Mouse (Mus musculus) C2C12 (cell line): ENCODE data around the gene Slc35e4. TPM values are rescaled to one million over a fixed set of nuclear protein-coding genes. Genes with fewer than 3 reads are reported as not detected.
A peak's percentile ranks its signal among the peaks of the same experiment; 100 is the strongest.

Experiments
- H3K27me3 ChIP-seq: one replicate; pipeline ENCODE4 v1.6.1; 2011; ENCODE audit not compliant: control insufficient read depth, insufficient read depth, insufficient read length
- H3K36me3 ChIP-seq: one replicate; pipeline ENCODE4 v1.6.1; 2011; ENCODE audit not compliant: control insufficient read depth, insufficient read depth
- H3K4me3 ChIP-seq: one replicate; pipeline ENCODE4 v1.5.1; 2011; ENCODE audit warnings: mild to moderate bottlenecking, control low read depth; ENCODE audit not compliant: poor library complexity, insufficient read depth, severe bottlenecking
- H3K79me2 ChIP-seq: one replicate; pipeline ENCODE4 v1.6.1; 2011; ENCODE audit not compliant: control insufficient read depth, insufficient read depth
- H3K79me3 ChIP-seq: one replicate; pipeline ENCODE4 v1.6.1; 2011; ENCODE audit warnings: low read depth, control low read depth
- H3ac ChIP-seq: one replicate; pipeline ENCODE3; 2011; ENCODE audit warnings: low read depth; ENCODE audit not compliant: control insufficient read depth, insufficient read length
- CEBPB ChIP-seq: IDR thresholded peaks from one replicate; pipeline ENCODE4 v1.6.1; 2011; ENCODE audit warnings: low read depth, mild to moderate bottlenecking, control low read depth, moderate library complexity
- CTCF ChIP-seq: IDR thresholded peaks from one replicate; pipeline ENCODE4 v1.5.1; 2011; ENCODE audit not compliant: control insufficient read depth, insufficient read depth, insufficient read length
- FOSL1 ChIP-seq: IDR thresholded peaks from one replicate; pipeline ENCODE4 v1.8.0; 2011; ENCODE audit warnings: mild to moderate bottlenecking, low read length; ENCODE audit not compliant: poor library complexity, insufficient read depth, severe bottlenecking
- MAX ChIP-seq: IDR thresholded peaks from one replicate; pipeline ENCODE4 v1.6.1; 2011; ENCODE audit warnings: mild to moderate bottlenecking, control low read depth
- MYOD1 ChIP-seq: IDR thresholded peaks from one replicate; pipeline ENCODE4 v1.6.1; 2011; ENCODE audit warnings: low read depth; ENCODE audit not compliant: control insufficient read depth, insufficient read length
- MYOG ChIP-seq: IDR thresholded peaks from one replicate; pipeline ENCODE4 v1.6.1; 2011; ENCODE audit not compliant: control insufficient read depth, insufficient read length; ENCODE audit errors: extremely low read depth
- USF1 ChIP-seq: IDR thresholded peaks from one replicate; pipeline ENCODE4 v1.6.1; 2011; ENCODE audit warnings: low read depth, mild to moderate bottlenecking, control low read depth, moderate library complexity
- polyA plus RNA-seq: library from polyadenylated mRNA; unstranded; fragments of >200 nt; fragmentation: generic; extraction: Trizol; gene quantifications from one replicate; pipeline ENCODE4 v1.2.1, GENCODE M21; 2012; ENCODE audit warnings: missing spikeins

Slc35e4 gene
- polyA plus RNA-seq, 1 experiment = 58.0 TPM

GRCm38 (mm10) chr11:3894406-3895281, 19.8 kb downstream of the Slc35e4 start, which contains the start of the genes 4921536K21Rik and Dusp18:
Gene 4921536K21Rik, minus strand, starts transcription at chr11:3895098.
Gene Dusp18, plus strand, starts transcription at chr11:3895240.
- Histone ChIP-seq H3K36me3 (peaks cover 31% of the 10 kb centered on the region), H3K79me3 (peaks cover 28% of the 10 kb centered on the region), H3K4me3 (peak within 1 kb of the TSS; percentile 62), H3K79me2 (peaks cover 42% of the 10 kb centered on the region), H3ac (peak within 1 kb of the TSS; percentile 46), H3K27me3 (no peaks in the 10 kb centered on the region)
- TF ChIP-seq CEBPB = peak; percentile 31
- TF ChIP-seq USF1 = peak; percentile 71
- TF ChIP-seq MAX = peak; percentile 85
- TF ChIP-seq CTCF = no peak

DNA sequence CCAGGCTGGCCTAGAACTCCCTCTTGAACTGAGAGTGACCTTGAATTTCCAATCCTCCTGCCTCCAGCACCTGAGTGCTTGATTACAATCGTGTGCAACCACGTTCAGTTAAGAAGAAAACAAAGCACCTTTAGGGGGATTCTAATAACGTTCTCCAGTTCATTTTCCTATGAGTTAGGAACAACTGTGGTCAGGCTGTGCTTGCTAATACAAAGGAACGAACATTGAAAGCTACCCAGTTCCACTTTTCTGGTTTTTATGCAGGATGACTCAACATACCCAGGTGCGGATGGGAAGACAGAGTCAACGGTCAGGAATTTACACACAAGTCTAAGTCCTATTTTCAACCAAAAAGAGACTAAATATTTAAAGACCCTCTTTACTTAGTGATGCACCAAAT, 20.5 kb downstream of the Slc35e4 start:
- Histone ChIP-seq H3K79me2 (peaks cover 35% of the 10 kb centered on the region), H3K36me3 (peaks cover 26% of the 10 kb centered on the region), H3K4me3 (no peak overlapping the region), H3K79me3 (peaks cover 28% of the 10 kb centered on the region), H3ac (no peak overlapping the region), H3K27me3 (no peaks in the 10 kb centered on the region)
- TF ChIP-seq CEBPB = no peak
- TF ChIP-seq FOSL1 = no peak
- no peak for TF ChIP-seq MAX
- TF ChIP-seq MYOD1 = no peak
- TF ChIP-seq CTCF = no peak
- no peak for TF ChIP-seq USF1
- TF ChIP-seq MYOG = no peak

DNA sequence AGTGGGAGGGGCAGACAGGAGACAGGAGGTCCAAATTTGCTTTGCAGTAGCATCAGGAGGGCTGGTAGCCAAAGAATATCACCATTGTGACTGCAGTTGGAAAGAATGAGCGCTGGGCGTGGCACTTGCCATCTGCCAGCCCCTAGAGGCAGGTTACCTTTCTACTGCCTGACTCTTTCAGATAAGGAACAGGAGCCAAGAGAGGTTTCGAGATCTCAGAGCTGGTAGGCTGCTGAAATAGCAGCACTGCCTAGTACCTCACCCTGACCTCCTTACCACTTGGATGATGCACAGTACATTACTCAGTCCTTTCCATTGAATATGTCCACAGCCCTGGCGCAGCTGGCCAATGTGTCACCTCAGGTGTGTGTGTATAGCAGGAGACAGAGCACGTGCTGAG, 27.1 kb downstream of the Slc35e4 start:
- no peaks in the 10 kb centered on the region for H3K27me3 ChIP-seq
- H3K79me2 ChIP-seq = no peaks in the 10 kb centered on the region
- H3K4me3 ChIP-seq = no peak overlapping the region
- TF ChIP-seq CEBPB (no peak), USF1 (no peak), FOSL1 (no peak), CTCF (no peak), MYOG (no peak), MYOD1 (no peak)
- no peaks in the 10 kb centered on the region for H3K79me3 ChIP-seq
- no peak overlapping the region for H3ac ChIP-seq
- no peaks in the 10 kb centered on the region for H3K36me3 ChIP-seq

DNA sequence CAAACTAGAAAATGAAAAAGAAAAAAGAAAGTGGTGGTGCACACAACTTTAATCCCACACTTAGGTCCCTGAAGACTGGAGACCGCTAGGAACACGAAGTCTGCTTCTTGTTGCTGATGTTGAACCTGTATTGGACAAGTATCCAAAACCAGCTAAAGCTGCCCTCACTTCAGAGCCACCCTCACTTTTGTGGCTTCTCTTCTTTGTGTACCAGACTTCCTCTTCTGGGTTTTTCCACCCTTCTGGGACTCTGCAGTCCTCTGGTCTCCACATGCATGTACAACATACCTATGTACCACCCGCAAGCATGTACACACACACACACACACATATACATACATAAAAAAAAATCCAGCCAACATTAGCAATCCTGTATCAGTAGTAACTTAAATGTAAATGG, 30.8 kb downstream of the Slc35e4 start:
- TF ChIP-seq USF1 (no peak), MAX (no peak), MYOD1 (no peak), MYOG (no peak), CTCF (no peak), FOSL1 (no peak), CEBPB (no peak)
- no peaks in the 10 kb centered on the region for H3K36me3 ChIP-seq

GRCm38 (mm10) chr11:3879836-3880235, 34.6 kb downstream of the Slc35e4 start:
- H3ac ChIP-seq = no peak overlapping the region
- H3K4me3 ChIP-seq = no peak overlapping the region
- no peaks in the 10 kb centered on the region for H3K79me2 ChIP-seq
- no peaks in the 10 kb centered on the region for H3K79me3 ChIP-seq
- TF ChIP-seq CTCF = peak; percentile 65
- TF ChIP-seq USF1 = no peak
- no peaks in the 10 kb centered on the region for H3K36me3 ChIP-seq
- H3K27me3 ChIP-seq = no peaks in the 10 kb centered on the region

More for the DNA sequence above, 30.8 kb downstream of the Slc35e4 start:
- Histone ChIP-seq H3K27me3 (no peaks in the 10 kb centered on the region), H3K4me3 (no peak overlapping the region), H3K79me3 (no peaks in the 10 kb centered on the region), H3ac (no peak overlapping the region), H3K79me2 (no peaks in the 10 kb centered on the region)

DNA sequence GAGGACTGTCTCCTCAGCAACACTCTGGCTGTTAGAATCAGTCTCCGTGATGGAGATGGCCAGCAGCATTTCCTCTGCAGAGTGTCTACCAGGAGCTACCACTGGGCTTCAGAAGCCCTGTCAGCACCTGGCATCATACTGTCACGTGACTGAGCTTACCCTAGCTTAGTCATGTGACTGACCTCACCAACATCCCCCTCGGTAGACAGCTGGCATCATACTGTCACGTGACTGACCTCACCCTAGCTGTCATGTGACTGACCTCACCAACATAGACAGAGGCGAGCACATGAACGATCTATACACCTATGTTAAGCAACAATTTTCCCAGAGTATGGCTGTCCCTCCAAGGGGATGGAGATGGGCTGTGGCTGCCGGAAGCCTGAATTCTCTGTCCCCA, 35.8 kb downstream of the Slc35e4 start:
- Histone ChIP-seq H3K36me3 (no peaks in the 10 kb centered on the region), H3K27me3 (no peaks in the 10 kb centered on the region), H3ac (no peak overlapping the region), H3K79me2 (no peaks in the 10 kb centered on the region), H3K4me3 (no peak overlapping the region), H3K79me3 (no peaks in the 10 kb centered on the region)
- TF ChIP-seq CEBPB (no peak), MAX (no peak), MYOD1 (no peak), USF1 (peak; percentile 90)
